Mouse (Mus musculus): ENCODE data around the gene Gm28171. TPM values are rescaled to one million over a fixed set of nuclear protein-coding genes. Genes with fewer than 3 reads are reported as not detected.

The Gm28171 gene
- polyA plus RNA-seq (2017; shearing (Covaris generic)), result not detected

DNA sequence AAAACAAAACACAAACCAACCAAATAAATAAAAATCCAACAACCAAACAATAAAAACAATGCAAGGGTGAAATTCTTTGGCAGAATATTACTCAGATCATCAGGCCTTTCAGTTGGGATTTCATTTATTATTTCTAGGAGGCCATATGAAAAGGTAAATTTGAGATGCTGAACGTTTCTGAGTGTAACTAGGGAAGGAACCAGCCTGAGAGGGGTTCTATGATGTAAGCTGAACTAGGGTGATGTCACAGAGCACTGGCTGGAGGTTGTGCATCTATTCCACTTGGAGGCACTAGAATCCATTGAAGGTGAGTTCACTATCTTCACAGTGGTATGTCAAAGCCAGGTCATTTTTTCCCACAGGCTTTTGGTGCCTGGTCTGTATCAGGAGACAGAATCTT is at the start of gene Gm28171:
Gene Gm28171, plus strand, starts transcription at position 301 of the 400 bp plus-strand sequence.

Other genes with a start within 250 kb of the Gm28171 start
- not detected for gene Gm21854, start 136.4 kb upstream of the Gm28171 start, polyA plus RNA-seq (2017; shearing (Covaris generic))
- not detected for gene Gm20914, start 67.4 kb upstream of the Gm28171 start, polyA plus RNA-seq (2017; shearing (Covaris generic))
- gene Gm21778, start 149.1 kb downstream of the Gm28171 start, polyA plus RNA-seq (2017; shearing (Covaris generic)), result not detected